Mouse (Mus musculus) layer of hippocampus, adult 18-20 months (tissue): ENCODE data around the gene Spata5. TPM values are rescaled to one million over a fixed set of nuclear protein-coding genes. Genes with fewer than 3 reads are reported as not detected.

Experiments used
- DNase-seq, 2 experiments: peaks; one replicate each; pipeline ENCODE4 v3.0.0; 2022; ENCODE audit warnings: low spot score in 2 of 2
- long read RNA-seq: library from polyadenylated mRNA; stranded (forward); transcript quantifications from one replicate; pipeline ENCODE4 v2.0.0, GENCODE M21; 2021
- total RNA-seq, 2 experiments: library from RNA; stranded (reverse); gene quantifications; 2 replicates each; pipeline ENCODE4 v1.2.3; 2021

The Spata5 gene
- total RNA-seq = 10 to 100 TPM; 26.8 to 31.0 TPM
- long read RNA-seq, transcript Spata5-202 (16 exons, 3,295 nt) = major isoform, 6 of 14 reads
- long read RNA-seq, partial matches to known transcripts = 0 of 14 reads
- long read RNA-seq, other reads (novel, unspliced or antisense) = 2 of 14 reads

GRCm38 (mm10) chr3:37419458-37419991 is at the start of gene Spata5:
Gene Spata5, plus strand, starts transcription at chr3:37419896.
- peak; percentile 92 to 97 for DNase-seq

DNA sequence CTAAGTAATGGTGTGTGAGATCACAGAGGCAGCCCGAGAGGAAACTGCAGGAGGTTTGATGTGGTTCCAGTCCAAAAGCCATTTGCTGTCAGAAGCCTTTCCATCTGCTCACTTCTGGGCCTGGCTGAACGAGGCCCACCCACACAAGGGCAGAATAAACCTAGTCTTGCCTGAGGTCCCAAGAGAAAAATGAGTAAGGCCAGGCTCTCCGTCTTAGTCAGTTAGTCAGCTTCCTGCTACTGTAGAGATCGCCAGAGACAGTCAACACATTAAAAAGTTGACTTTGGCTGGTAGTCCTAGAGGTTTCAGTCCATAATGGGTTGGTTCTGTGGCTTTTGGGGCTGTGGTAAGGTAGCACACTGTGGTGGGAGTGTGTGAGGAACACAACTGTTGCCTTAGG is 49.3 kb upstream of the Spata5 start:
- no peak for DNase-seq

- DNase-seq = no peak
Observed at GRCm38 (mm10) chr3:37373712-37374111, 46.0 kb upstream of the Spata5 start.

DNA sequence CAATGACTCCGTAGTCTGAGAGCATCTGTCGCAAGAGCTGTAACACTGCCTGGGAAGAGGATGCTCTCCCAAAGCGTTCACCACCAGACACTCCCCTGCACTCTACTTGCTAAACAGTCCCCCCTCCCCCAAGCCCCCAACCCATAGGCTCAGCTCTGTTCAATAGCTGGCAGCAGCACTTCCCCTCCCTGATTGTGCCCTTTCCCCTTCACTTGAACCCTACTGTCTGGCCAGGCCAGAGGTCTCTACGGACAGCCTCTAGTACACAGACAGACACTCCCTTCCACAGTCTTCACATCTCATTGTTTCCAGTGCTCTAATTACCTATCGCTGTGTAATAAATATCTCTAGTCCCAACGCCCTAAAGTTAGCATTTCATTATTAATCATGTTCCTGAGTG is 41.8 kb upstream of the Spata5 start:
- DNase-seq = no peak

GRCm38 (mm10) chr3:37378412-37378811 is 41.3 kb upstream of the Spata5 start:
- no peak for DNase-seq

GRCm38 (mm10) chr3:37379201-37379600 is 40.5 kb upstream of the Spata5 start:
- DNase-seq = no peak

GRCm38 (mm10) chr3:37379930-37380881 is 39.5 kb upstream of the Spata5 start:
- DNase-seq = peak in 1 of 2 experiments; percentile 27

- no peak for DNase-seq
Observed at GRCm38 (mm10) chr3:37381457-37381856, 38.2 kb upstream of the Spata5 start.

GRCm38 (mm10) chr3:37383096-37383765 is 36.5 kb upstream of the Spata5 start:
- DNase-seq = no peak

GRCm38 (mm10) chr3:37387310-37387709 is 32.4 kb upstream of the Spata5 start:
- DNase-seq = no peak

DNA sequence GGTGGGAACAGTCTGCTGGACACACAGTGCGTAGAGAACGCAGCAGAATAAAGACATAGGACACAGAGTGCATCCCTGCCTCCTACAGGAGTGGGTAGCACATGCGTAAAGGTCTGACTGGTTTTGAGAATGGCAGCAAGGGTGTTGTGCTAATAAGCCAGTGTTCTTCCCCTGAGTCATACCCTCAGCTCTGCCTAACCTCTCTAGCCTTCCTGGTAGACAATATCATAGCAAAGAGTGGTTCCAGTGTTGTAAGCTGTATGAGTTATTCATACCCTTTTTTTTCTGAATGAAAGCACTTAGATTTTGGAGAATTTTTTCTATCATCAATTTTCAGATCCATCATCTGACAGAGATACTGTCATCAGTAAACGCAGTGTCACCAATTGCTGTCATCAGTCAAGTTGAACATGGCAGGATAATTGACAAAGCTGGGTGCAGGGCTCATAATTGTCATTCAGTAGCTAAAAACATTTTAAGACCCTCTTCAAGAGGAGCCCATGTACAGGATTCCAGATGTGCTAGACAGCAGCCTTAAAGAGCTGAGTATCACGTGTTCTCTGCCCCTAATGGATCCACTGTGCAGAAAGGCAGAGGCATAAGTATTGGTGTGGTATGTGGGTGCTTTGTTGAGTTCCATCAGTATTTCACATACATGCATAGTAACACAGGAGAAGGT is 22.6 kb upstream of the Spata5 start:
- no peak for DNase-seq

- no peak for DNase-seq
Observed at GRCm38 (mm10) chr3:37397646-37398045, 22.1 kb upstream of the Spata5 start.

GRCm38 (mm10) chr3:37398661-37399395 is 20.9 kb upstream of the Spata5 start:
- DNase-seq = no peak

DNA sequence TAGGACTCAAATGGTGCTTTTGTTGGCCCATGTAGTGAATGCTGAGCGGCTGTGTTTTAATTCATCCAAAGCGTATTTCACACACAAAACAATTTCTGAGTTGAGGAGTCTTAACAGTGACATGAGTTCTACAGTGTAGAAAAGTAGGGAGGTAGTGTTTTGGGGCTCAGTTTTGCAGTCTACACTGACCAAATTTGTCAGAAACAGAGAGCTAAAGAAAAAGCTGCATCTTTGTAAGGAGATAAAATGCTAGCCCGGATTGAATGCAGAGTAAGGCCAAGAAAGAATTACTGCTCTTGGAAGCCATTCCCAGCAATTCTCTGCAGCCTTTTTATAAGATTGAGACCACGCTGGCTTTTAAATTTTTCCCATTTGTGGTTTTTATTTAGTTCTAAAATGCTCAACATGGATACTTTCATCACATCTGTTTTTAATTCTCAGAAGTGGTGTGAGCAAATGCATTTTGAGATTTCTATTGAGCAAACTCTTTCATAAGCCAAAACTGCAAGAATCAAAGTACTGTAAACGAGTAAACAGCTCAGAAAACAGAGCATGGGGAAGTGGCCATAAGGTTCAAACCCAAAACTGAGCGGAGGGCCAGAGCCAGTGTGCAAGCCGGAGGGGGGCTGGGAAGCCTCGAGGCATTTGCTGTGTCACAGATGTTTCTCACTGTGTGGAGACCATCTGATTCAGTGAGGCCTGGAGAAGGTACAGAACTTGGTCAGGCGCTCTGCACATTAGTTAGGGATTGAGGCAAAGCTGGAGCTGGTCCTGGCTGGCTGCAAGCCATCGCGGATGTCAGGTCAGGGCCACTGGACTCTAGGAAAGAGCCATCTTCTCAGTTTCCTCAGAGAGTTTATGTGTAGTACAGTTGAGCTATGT is 17.7 kb upstream of the Spata5 start:
- no peak for DNase-seq

- DNase-seq = no peak
Observed at GRCm38 (mm10) chr3:37407598-37407997, 12.1 kb upstream of the Spata5 start.

DNA sequence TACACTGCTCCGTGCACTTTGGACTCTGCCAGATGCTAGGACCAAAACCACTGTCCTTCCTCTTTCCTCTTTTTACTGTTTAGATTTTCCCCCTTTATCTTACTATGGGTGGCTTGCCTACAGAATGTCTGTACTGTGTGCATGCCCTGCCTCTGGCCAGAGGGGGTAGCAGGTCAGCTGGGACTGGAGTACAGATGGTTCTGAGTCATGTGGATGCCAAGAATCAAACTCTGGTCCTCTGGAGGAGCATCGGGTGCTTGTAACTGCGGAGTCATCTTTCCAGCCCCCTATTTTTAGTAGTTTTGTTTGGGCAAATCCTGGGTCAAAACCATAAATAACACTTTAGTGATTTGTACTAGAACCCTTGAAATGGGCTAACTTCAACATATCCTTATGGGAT is 6.2 kb upstream of the Spata5 start:
- DNase-seq = no peak

GRCm38 (mm10) chr3:37414413-37414960 is 5.2 kb upstream of the Spata5 start:
- DNase-seq = peak; percentile 57 to 91

DNA sequence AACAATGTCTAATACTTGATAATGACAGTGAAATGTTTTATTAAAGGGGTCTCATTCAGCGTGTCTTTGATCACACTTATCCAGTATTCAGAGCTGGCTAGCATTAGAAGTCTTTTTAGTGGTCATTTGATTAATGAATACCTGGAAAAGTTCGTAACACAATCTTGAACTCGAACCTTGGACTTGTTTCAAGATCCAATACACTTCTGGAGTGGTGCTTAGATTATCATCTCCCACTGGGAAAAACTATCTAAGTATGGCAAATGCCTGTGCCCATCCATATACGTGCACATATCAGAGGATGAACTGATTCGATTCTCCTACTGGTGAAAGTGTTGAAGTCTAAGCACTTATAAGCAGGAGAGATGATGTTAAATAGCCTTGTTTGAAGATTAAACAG is 1.4 kb upstream of the Spata5 start:
- no peak for DNase-seq

- DNase-seq = peak; percentile 68 to 78
Observed at GRCm38 (mm10) chr3:37418961-37419457, 687 bp upstream of the Spata5 start.
